Mouse (Mus musculus) small intestine, adult 2 months (tissue): Measurements from ENCODE around the gene Sec14l4.

Experiments
- CTCF ChIP-seq: fragments of 200-500 bp; IDR thresholded peaks from 2 replicates; pipeline ENCODE4 v1.5.1; 2012; ENCODE audit warnings: low read depth, mild to moderate bottlenecking, control low read depth, inconsistent platforms, low read length, moderate library complexity, mixed read lengths; ENCODE audit not compliant: insufficient replicate concordance, insufficient read length; ENCODE audit errors: extremely low read depth
- POLR2A ChIP-seq: fragments of 200-500 bp; IDR thresholded peaks from 2 replicates; pipeline ENCODE4 v1.6.1; 2012; ENCODE audit warnings: low read depth, mild to moderate bottlenecking, control low read depth, inconsistent platforms, low read length, moderate library complexity

DNA sequence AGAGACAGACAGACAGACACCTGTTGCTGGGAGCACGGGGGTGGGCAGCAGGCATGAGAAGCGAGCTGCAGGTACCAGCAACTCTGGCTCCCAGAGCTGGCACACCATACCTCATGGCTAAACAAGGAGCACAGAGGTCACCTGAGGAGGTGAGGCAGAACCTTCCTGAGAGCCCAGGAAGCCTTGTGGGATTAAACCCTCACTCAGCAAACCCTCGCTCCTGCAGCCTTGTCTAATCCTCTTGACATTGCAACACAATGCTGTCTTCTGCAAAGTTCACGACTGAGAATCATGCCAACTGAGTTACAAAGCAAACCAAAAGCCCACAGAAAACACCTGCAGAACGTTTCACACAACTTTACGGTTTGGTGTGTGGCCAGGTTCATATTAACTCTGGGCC lies 17.2 kb downstream of the Sec14l4 start:
- TF ChIP-seq POLR2A (no peak), CTCF (no peak)
